Mouse (Mus musculus) skeletal muscle tissue, adult 2 months (tissue): ENCODE data around the gene Hagh.
A peak's percentile ranks its signal among the peaks of the same experiment; 100 is the strongest.

Source experiments
- DNase-seq: peaks from one replicate; pipeline ENCODE4 v3.0.0-alpha.2; 2012; ENCODE audit warnings: low read depth, low spot score

Hagh gene

GRCm38 (mm10) chr17:24850065-24850772, 10.3 kb downstream of the Hagh start, which contains the start of gene Fahd1:
TSS of gene Fahd1 (minus strand) at chr17:24850364.
- DNase-seq, result peak; percentile 97

- no peak for DNase-seq
Measured at GRCm38 (mm10) chr17:24850773-24851127, 10.8 kb downstream of the Hagh start.

GRCm38 (mm10) chr17:24851381-24852125, 11.6 kb downstream of the Hagh start:
- no peak for DNase-seq

- no peak for DNase-seq
Measured at GRCm38 (mm10) chr17:24855838-24856464, 16.0 kb downstream of the Hagh start.

- no peak for DNase-seq
Measured at GRCm38 (mm10) chr17:24856589-24856988, 16.6 kb downstream of the Hagh start.

- DNase-seq, result no peak
Measured at GRCm38 (mm10) chr17:24857831-24858470, 18.0 kb downstream of the Hagh start.

- peak; percentile 33 for DNase-seq
Measured at GRCm38 (mm10) chr17:24858967-24859366, 19.0 kb downstream of the Hagh start.

GRCm38 (mm10) chr17:24860076-24860475, 20.1 kb downstream of the Hagh start:
- no peak for DNase-seq

GRCm38 (mm10) chr17:24861785-24862184, 21.8 kb downstream of the Hagh start:
- DNase-seq, result no peak

GRCm38 (mm10) chr17:24865776-24866175, 25.8 kb downstream of the Hagh start, which contains the start of gene Igfals:
TSS of gene Igfals (plus strand) at chr17:24865997.
- no peak for DNase-seq

GRCm38 (mm10) chr17:24867914-24868313, 28.0 kb downstream of the Hagh start:
- no peak for DNase-seq

- DNase-seq, result no peak
Measured at GRCm38 (mm10) chr17:24873695-24874404, 33.9 kb downstream of the Hagh start.

GRCm38 (mm10) chr17:24874405-24874745, 34.4 kb downstream of the Hagh start:
- DNase-seq, result no peak

GRCm38 (mm10) chr17:24874989-24875388, 35.0 kb downstream of the Hagh start:
- no peak for DNase-seq

- DNase-seq, result peak; percentile 71
Measured at GRCm38 (mm10) chr17:24877336-24878116, 37.6 kb downstream of the Hagh start.

GRCm38 (mm10) chr17:24878117-24878397, 38.1 kb downstream of the Hagh start:
- peak; percentile 86 for DNase-seq

- DNase-seq, result no peak
Measured at GRCm38 (mm10) chr17:24878531-24878930, 38.6 kb downstream of the Hagh start.

- no peak for DNase-seq
Measured at GRCm38 (mm10) chr17:24881738-24882440, 41.9 kb downstream of the Hagh start.

GRCm38 (mm10) chr17:24884391-24884790, 44.4 kb downstream of the Hagh start:
- DNase-seq, result no peak
